In the genomic region with DNA sequence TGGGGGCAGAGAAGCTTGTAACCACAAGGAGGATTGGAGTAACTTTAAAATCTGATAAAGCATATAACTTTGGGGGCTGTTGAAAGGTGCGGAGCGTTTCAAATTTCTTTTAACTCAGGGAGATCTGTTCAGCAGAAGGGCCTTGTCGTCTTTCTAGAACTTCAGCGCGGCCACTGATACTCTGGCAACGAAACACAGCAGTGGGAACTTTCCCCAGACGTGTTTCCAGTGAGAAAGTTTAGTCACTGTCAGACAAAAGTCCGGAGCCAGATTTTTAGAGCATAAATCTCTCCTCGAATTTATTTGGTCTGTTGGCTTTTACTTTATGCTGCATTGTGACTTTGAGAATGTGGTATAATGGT, we compare ENCODE assay signal across 10 mouse cellular contexts.
DNase-seq lines count a peak whose midpoint lies in the region; ATAC-seq and TF ChIP-seq lines count a peak whose summit lies in the region.
"Had no signal": no experiment of that assay in that cellular context is flagged by ENCODE, and none has a peak within 500 bp of the region (broad histone marks: within the 10 kb centered on the region; RNA-seq: fewer than 3 reads in every experiment).

No protein-coding gene starts in this region.

- H3K27ac ChIP-seq in kidney, postnatal 0 days = no peak overlapping the region
- H3K27ac ChIP-seq in hindbrain, embryonic 16.5 days (ENCODE audit: low read depth, low read length) = peak overlapping the region; percentile 36
- peak overlapping the region; percentile 78 for H3K27ac ChIP-seq in midbrain, embryonic 15.5 days

- no peaks in the 10 kb centered on the region for H3K9me3 ChIP-seq in kidney, postnatal 0 days (replicated peaks; ENCODE audit: low read length)
- H3K9me3 ChIP-seq in hindbrain, embryonic 16.5 days (ENCODE audit: control insufficient read depth, low read length) = no peaks in the 10 kb centered on the region
- no peaks in the 10 kb centered on the region for H3K9me3 ChIP-seq in midbrain, embryonic 15.5 days

- no peaks in the 10 kb centered on the region for H3K36me3 ChIP-seq in kidney, postnatal 0 days (ENCODE audit: insufficient read depth, low read length)
- H3K36me3 ChIP-seq in hindbrain, embryonic 16.5 days (ENCODE audit: control insufficient read depth, insufficient read depth, low read length) = no peaks in the 10 kb centered on the region
- no peaks in the 10 kb centered on the region for H3K36me3 ChIP-seq in midbrain, embryonic 15.5 days (replicated peaks)

- no peaks in the 10 kb centered on the region for H3K27me3 ChIP-seq in kidney, postnatal 0 days (ENCODE audit: insufficient read depth, low read length)
- no peaks in the 10 kb centered on the region for H3K27me3 ChIP-seq in hindbrain, embryonic 16.5 days (replicated peaks; ENCODE audit: control insufficient read depth, insufficient read depth, low read length)
- H3K27me3 ChIP-seq in midbrain, embryonic 15.5 days (replicated peaks) = no peaks in the 10 kb centered on the region
- H3K27me3 ChIP-seq: Patski had no signal

- peak overlapping the region; percentile 18; the same call in 1 of the 2 replicates for H3K9ac ChIP-seq in kidney, postnatal 0 days (ENCODE audit: low read depth, low read length)
- peak overlapping the region; percentile 37 for H3K9ac ChIP-seq in hindbrain, embryonic 16.5 days (ENCODE audit: low read depth, low read length)
- H3K9ac ChIP-seq in midbrain, embryonic 15.5 days = 0 out of 2 replicates have a peak overlapping the region, but pooled peaks have one; percentile 7

- H3K4me1 ChIP-seq in kidney, postnatal 0 days (replicated peaks; ENCODE audit: insufficient read depth, low read length) = no peaks in the 10 kb centered on the region; the same call in 1 of the 2 replicates
- peaks cover 15% of the 10 kb centered on the region for H3K4me1 ChIP-seq in hindbrain, embryonic 16.5 days (ENCODE audit: control insufficient read depth, insufficient read depth, low read depth, low read length)
- H3K4me1 ChIP-seq in midbrain, embryonic 15.5 days = peaks cover 24% of the 10 kb centered on the region

- H3K4me3 ChIP-seq in kidney, postnatal 0 days (replicated peaks; ENCODE audit: low read depth, low read length) = peak overlapping the region; percentile 19
- H3K4me3 ChIP-seq in hindbrain, embryonic 16.5 days (ENCODE audit: low read length) = peak overlapping the region; percentile 31
- H3K4me3 ChIP-seq in midbrain, embryonic 15.5 days = peak overlapping the region; percentile 22

- ATAC-seq in kidney, postnatal 0 days (replicated peaks; ENCODE audit: low FRiP score, low read depth) = no peak
- ATAC-seq in hindbrain, embryonic 16.5 days = peak; percentile 37
- peak; percentile 16 for ATAC-seq in midbrain, embryonic 15.5 days (replicated peaks)
- ATAC-seq: Patski had no signal

- peak; percentile 32 for DNase-seq in kidney, postnatal 0 days (ENCODE audit: low spot score)
- no peak for DNase-seq in kidney, adult 8-10 months
- DNase-seq in fibroblast of lung, adult 2 months (ENCODE audit: low read depth) = peak; percentile 55
- no peak for DNase-seq in cerebellum, postnatal 14 days
- DNase-seq in ovary, postnatal 10 days (ENCODE audit: low spot score) = no peak
- DNase-seq in spleen, adult 18-20 months = no peak
- DNase-seq: lung, postnatal 4 days had no signal

- H3K4me2 ChIP-seq in kidney, postnatal 0 days (ENCODE audit: low read length) = peak overlapping the region; percentile 57
- H3K4me2 ChIP-seq in hindbrain, embryonic 16.5 days (ENCODE audit: low read length) = peak overlapping the region; percentile 56
- H3K4me2 ChIP-seq in midbrain, embryonic 15.5 days = peak overlapping the region; percentile 51

- no peak for TF ChIP-seq CTCF in kidney, postnatal 0 days (IDR thresholded peaks at IDR 0.05; ENCODE audit: low read depth)

- WGBS in kidney, postnatal 0 days = 8% methylated on average over 9 of the region's 9 CpGs
- WGBS in hindbrain, embryonic 16.5 days = 4% methylated on average over 9 of the region's 9 CpGs
- WGBS in midbrain, embryonic 15.5 days = 2% methylated on average over 9 of the region's 9 CpGs

Comparison
In these comparisons a context has a peak if more than half of its experiments do, and no peak if none do; other contexts are left out.
1. DNase-seq: peak in kidney, postnatal 0 days (single experiment) and fibroblast of lung, adult 2 months (single experiment); none in kidney, adult 8-10 months (0 of 2), cerebellum, postnatal 14 days (0 of 2), ovary, postnatal 10 days (single experiment) and spleen, adult 18-20 months (0 of 2).
2. Peak in every context shown above with its lines, with median percentiles within 50 percentile points of each other: H3K4me2 ChIP-seq, H3K4me3 ChIP-seq and H3K9ac ChIP-seq.